In genomic region chr5:147752914-147753341, GRCm38 (mm10) we compare ENCODE assay signal across 8 mouse cellular contexts. TPM values are rescaled to one million over a fixed set of nuclear protein-coding genes. Genes with fewer than 3 reads are reported as not detected.
DNase-seq lines count a peak whose midpoint lies in the region; ATAC-seq and TF ChIP-seq lines count a peak whose summit lies in the region.

No protein-coding gene starts in this region.

- H3K27me3 ChIP-seq in forebrain, embryonic 10.5 days (ENCODE audit: poor library complexity, severe bottlenecking), result peaks cover 69% of the 10 kb centered on the region
- H3K27me3 ChIP-seq in forebrain, embryonic 16.5 days (replicated peaks; ENCODE audit: control insufficient read depth, insufficient read depth, low read length), result peaks cover 38% of the 10 kb centered on the region
- H3K27me3 ChIP-seq in heart, postnatal 0 days (ENCODE audit: control insufficient read depth, insufficient read depth, low read length), result peaks cover 16% of the 10 kb centered on the region
- peaks cover 22% of the 10 kb centered on the region for H3K27me3 ChIP-seq in midbrain, embryonic 11.5 days (ENCODE audit: control insufficient read depth, insufficient read depth, low read length)

- peak; percentile 20 for DNase-seq in forebrain, embryonic 10.5 days (ENCODE audit: extremely low spot score, low spot score)
- no peak for DNase-seq in heart, postnatal 0 days (ENCODE audit: low spot score)
- DNase-seq in kidney, postnatal 25 days, result peak; percentile 61 to 88
- DNase-seq in midbrain, embryonic 11.5 days (ENCODE audit: low spot score, missing footprints), result peak; percentile 88
- no peak for DNase-seq in thymus, postnatal 14 days
- DNase-seq in ovary, postnatal 36 days (ENCODE audit: low spot score), result no peak
- DNase-seq in thymus, postnatal 4 days, result no peak

- H3K4me2 ChIP-seq in forebrain, embryonic 16.5 days (ENCODE audit: low read length), result no peak overlapping the region; the same call in 1 of the 2 replicates
- H3K4me2 ChIP-seq in heart, postnatal 0 days (ENCODE audit: low read depth, low read length), result peak overlapping the region; percentile 53
- peak overlapping the region; percentile 34 for H3K4me2 ChIP-seq in midbrain, embryonic 11.5 days

- no peak for ATAC-seq in forebrain, embryonic 16.5 days
- no peak for ATAC-seq in heart, postnatal 0 days (ENCODE audit: insufficient read depth, low read depth)
- ATAC-seq in midbrain, embryonic 11.5 days (ENCODE audit: low FRiP score), result no peak; the same call in 1 of the 2 replicates

- peak overlapping the region; percentile 42 for H3K4me3 ChIP-seq in forebrain, embryonic 10.5 days
- no peak overlapping the region for H3K4me3 ChIP-seq in forebrain, embryonic 16.5 days (replicated peaks; ENCODE audit: low read length)
- peak overlapping the region; percentile 19 for H3K4me3 ChIP-seq in heart, postnatal 0 days (ENCODE audit: low read depth, low read length)
- peak overlapping the region; percentile 1; the same call in 1 of the 2 replicates for H3K4me3 ChIP-seq in midbrain, embryonic 11.5 days (ENCODE audit: low read depth, low read length)

- TF ChIP-seq EP300 in heart, postnatal 0 days (IDR thresholded peaks at IDR 0.05; ENCODE audit: low read depth), result no peak

- H3K27ac ChIP-seq in forebrain, embryonic 10.5 days, result no peak overlapping the region
- no peak overlapping the region for H3K27ac ChIP-seq in forebrain, embryonic 16.5 days (ENCODE audit: low read length)
- no peak overlapping the region for H3K27ac ChIP-seq in heart, postnatal 0 days (ENCODE audit: low read depth)
- H3K27ac ChIP-seq in midbrain, embryonic 11.5 days (ENCODE audit: low read depth, low read length), result no peak overlapping the region

- H3K9ac ChIP-seq in forebrain, embryonic 16.5 days (replicated peaks; ENCODE audit: low read depth, low read length), result no peak overlapping the region
- H3K9ac ChIP-seq in heart, postnatal 0 days (replicated peaks; ENCODE audit: low read depth, low read length), result no peak overlapping the region
- no peak overlapping the region for H3K9ac ChIP-seq in midbrain, embryonic 11.5 days (ENCODE audit: low read length)

- no peak for TF ChIP-seq CTCF in heart, postnatal 0 days (IDR thresholded peaks at IDR 0.05; ENCODE audit: low read depth)

- no peaks in the 10 kb centered on the region for H3K36me3 ChIP-seq in forebrain, embryonic 10.5 days (replicated peaks)
- H3K36me3 ChIP-seq in forebrain, embryonic 16.5 days (ENCODE audit: control insufficient read depth, insufficient read depth), result no peaks in the 10 kb centered on the region
- no peaks in the 10 kb centered on the region for H3K36me3 ChIP-seq in heart, postnatal 0 days (replicated peaks; ENCODE audit: control insufficient read depth, insufficient read depth, low read length)
- H3K36me3 ChIP-seq in midbrain, embryonic 11.5 days (ENCODE audit: control insufficient read depth, insufficient read depth, low read length), result no peaks in the 10 kb centered on the region

- H3K9me3 ChIP-seq in forebrain, embryonic 10.5 days, result peaks cover 7% of the 10 kb centered on the region; the same call in 1 of the 2 replicates
- H3K9me3 ChIP-seq in forebrain, embryonic 16.5 days (ENCODE audit: control insufficient read depth, low read length), result no peaks in the 10 kb centered on the region
- no peaks in the 10 kb centered on the region for H3K9me3 ChIP-seq in heart, postnatal 0 days (replicated peaks; ENCODE audit: control insufficient read depth, low read length)
- no peaks in the 10 kb centered on the region for H3K9me3 ChIP-seq in midbrain, embryonic 11.5 days (ENCODE audit: control insufficient read depth, low read length)

- WGBS in forebrain, embryonic 10.5 days, result 2% methylated on average over 25 of the region's 25 CpGs
- WGBS in forebrain, embryonic 16.5 days, result 2% methylated on average over 24 of the region's 25 CpGs
- WGBS in heart, postnatal 0 days, result 4% methylated on average over 25 of the region's 25 CpGs
- 1% methylated on average over 25 of the region's 25 CpGs for WGBS in midbrain, embryonic 11.5 days

- H3K4me1 ChIP-seq in forebrain, embryonic 10.5 days, result peaks cover 40% of the 10 kb centered on the region
- H3K4me1 ChIP-seq in forebrain, embryonic 16.5 days (replicated peaks; ENCODE audit: control insufficient read depth, insufficient read depth, low read length), result peaks cover 15% of the 10 kb centered on the region
- peaks cover 10% of the 10 kb centered on the region for H3K4me1 ChIP-seq in heart, postnatal 0 days (ENCODE audit: control insufficient read depth, insufficient read depth)
- H3K4me1 ChIP-seq in midbrain, embryonic 11.5 days (ENCODE audit: control insufficient read depth, insufficient read depth, low read length), result peaks cover 10% of the 10 kb centered on the region

RNA-seq across cellular contexts. Expression of gene Flt1, which starts 27.1 kb away (rescaled TPM):
- 8.7 and 10.3 TPM in 2 replicates for polyA plus RNA-seq in forebrain, embryonic 10.5 days (2016; fragmentation: Nextera tagmentation; extraction: Ambion mirVana)
- 13.0 and 13.2 TPM in 2 replicates for polyA plus RNA-seq in forebrain, embryonic 16.5 days (2015; fragmentation: Nextera tagmentation; extraction: Ambion mirVana)
- 32.0 and 39.1 TPM in 2 replicates for total RNA-seq in heart, postnatal 0 days (2014; rRNA removed; ENCODE audit: low replicate concordance)
- 11.8 and 12.3 TPM in 2 replicates for polyA plus RNA-seq in heart, postnatal 0 days (2015; fragmentation: Nextera tagmentation; extraction: Ambion mirVana)
- polyA plus RNA-seq in midbrain, embryonic 11.5 days (2014; fragmentation: Nextera tagmentation; extraction: Ambion mirVana), result 11.2 and 11.6 TPM in 2 replicates

Comparison
In these comparisons a context has a peak if more than half of its experiments do, and no peak if none do; other contexts are left out.
1. DNase-seq: peak in forebrain, embryonic 10.5 days (single experiment), kidney, postnatal 25 days (2 of 2) and midbrain, embryonic 11.5 days (single experiment); none in heart, postnatal 0 days (single experiment), thymus, postnatal 14 days (single experiment), ovary, postnatal 36 days (single experiment) and thymus, postnatal 4 days (single experiment).